Mouse (Mus musculus) ovary, postnatal 10 days (tissue): ENCODE data around the gene Stx5a.

Source experiments
- DNase-seq: peaks from one replicate; pipeline ENCODE4 v3.0.0; 2022; ENCODE audit warnings: low spot score

Stx5a gene

DNA sequence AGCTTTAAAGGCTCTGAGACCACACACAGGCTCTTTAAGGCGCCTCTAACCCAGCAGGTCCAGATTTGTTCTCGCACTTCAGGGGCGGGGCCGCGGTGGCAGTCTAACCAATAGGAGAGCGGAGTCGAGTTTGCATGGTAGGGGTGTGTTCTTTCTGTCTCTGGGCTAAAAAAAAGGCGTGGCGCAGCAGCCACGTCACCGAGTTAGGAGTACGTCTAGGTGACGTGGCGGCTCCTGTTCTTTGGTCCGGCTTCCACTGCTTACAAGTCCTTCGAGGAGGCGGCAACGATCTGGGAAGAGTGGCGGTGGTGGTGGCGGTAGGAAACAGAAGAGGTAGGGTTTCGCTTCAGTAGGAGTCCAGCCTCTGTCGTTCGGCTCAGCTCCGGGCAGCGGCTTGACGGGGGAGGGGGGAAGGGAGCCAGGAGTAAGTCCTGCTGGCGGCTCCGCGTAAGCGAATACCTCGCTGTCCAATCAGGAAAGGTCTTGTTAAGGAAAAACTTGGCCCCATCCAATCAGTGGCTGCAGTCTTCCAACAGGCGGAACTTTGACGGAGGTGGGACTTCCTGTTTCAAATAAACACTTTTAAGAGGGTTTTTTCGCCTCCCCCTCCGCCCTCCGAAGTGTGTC, at the start of gene Stx5a:
Gene Stx5a (plus strand): TSS at position 171 of the 627 bp plus-strand sequence.
- peak; percentile 91 for DNase-seq

DNA sequence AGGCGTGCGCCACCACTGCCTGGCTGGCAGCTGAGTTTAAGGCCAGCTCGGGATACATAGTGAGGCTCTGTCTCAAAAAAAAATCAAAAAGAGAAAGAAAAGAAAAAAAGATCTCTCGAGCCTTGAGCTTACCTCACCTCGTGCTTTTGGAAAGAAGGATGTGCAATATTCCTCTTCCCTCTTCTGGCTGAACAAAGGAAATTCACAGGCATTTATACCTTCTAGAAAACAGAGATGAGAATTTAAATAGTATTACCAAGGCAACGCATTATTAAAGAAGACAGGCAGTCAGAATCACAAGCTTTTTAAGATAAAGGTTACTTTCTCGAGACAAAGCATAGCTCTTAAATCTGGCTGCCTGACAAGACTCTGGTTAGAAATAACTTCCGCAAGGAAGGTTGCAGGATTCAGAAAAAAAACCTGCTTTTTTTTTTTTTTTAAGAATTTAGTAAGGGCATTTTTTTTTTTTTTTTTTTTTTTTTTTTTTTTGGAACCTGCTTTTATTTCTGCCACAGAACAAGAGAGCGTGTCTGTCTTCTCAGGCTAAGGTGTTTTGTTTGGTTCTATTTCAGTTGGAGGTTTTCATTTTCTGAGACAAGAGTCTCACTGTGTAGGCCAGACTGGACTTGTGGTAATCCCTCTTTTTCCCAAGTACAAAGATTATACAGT, 49.2 kb upstream of the Stx5a start:
- no peak for DNase-seq

DNA sequence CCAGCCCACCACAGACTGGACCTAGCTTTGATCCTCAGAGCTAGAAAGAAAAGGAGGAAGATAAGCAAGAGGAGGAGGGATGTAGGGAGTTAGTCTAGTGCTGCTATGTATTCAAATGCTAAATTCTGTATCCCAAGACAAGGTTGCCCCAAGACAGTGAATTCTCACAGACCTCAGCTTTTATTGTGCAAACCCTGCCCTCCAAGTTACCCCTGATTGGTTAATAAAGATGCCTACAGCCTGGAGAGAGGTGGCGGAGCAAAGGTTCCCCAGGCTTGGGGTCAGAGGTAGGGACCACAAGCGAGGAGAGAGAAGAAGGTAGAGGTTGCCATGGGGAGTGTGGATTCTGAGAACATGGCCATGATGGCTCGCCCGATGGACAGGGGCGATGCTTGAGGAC, 48.5 kb upstream of the Stx5a start:
- DNase-seq, result no peak

DNA sequence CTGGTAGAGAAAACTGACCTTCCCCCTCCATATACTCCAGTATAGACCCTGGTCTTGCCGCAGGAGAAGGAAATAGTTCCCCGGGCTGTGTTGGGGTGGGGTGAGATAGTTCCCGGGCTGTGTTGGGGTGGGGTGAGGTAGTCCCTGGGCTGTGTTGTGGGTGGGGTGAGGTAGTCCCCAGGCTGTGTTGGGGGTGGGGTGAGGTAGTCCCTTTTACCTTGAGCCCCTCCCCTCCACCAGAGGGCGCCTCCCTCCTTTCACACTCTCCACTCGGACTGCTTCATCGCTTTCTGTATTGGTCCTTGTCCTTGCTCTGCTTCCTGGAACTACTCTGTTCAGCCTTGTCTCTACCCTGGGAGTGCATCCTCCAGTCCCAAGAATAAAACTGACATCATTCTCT, 45.9 kb upstream of the Stx5a start:
- no peak for DNase-seq

DNA sequence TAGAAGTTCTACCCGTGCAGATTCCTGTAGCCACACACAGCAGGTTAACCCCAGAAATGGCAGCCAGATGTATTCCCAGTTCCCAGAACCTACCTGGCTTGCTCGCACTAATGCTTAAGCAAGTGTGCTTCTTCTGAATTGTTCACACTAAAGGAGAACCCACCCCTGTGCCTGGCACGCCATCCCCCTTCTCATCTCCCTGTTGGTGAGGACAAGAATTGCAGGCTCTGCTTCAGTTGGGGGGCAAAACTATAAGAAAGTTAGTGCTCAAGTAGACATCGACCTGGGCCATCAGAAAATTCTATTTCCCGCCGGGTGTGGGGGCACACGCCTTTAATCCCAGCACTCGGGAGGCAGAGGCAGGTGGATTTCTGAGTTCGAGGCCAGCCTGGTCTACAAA, 41.6 kb upstream of the Stx5a start:
- DNase-seq, result no peak

DNA sequence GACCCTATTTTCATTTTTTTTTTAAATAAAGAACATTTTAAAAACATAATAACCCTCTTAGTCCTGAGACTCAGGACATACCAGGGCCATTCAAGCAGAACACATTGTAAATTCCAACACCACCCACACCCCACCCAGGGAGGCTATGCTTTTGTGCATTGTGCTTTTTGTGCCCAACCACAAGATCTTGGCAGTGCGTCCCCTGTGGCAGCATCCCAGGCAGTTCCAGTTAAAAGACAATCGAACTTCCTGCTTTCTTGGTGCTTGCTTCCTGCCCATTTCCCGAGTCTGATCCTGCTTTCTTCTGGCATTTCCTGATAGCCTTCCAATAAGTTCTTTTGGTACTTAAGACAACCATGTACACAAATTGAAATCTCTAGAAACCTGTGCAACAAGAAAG, 38.8 kb upstream of the Stx5a start:
- no peak for DNase-seq

DNA sequence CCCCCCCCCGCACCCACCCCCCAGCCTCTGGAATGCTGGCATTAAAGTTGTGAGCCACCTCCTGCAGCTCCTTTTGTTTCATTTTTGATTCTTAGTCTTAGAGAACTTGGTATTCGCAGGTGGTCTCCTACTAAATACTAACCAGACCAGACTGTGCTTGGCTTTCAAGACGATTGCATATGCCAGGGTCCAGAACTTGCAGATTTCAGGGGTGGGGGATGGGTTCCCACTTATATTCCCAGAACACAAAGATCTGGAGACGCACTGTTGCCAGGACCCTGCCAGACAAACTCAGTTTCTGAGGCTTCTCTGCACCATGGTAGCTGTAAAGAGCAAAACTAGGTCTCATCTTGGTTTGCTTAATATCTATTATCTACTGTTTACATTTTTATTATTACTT, 37.6 kb upstream of the Stx5a start:
- no peak for DNase-seq

DNA sequence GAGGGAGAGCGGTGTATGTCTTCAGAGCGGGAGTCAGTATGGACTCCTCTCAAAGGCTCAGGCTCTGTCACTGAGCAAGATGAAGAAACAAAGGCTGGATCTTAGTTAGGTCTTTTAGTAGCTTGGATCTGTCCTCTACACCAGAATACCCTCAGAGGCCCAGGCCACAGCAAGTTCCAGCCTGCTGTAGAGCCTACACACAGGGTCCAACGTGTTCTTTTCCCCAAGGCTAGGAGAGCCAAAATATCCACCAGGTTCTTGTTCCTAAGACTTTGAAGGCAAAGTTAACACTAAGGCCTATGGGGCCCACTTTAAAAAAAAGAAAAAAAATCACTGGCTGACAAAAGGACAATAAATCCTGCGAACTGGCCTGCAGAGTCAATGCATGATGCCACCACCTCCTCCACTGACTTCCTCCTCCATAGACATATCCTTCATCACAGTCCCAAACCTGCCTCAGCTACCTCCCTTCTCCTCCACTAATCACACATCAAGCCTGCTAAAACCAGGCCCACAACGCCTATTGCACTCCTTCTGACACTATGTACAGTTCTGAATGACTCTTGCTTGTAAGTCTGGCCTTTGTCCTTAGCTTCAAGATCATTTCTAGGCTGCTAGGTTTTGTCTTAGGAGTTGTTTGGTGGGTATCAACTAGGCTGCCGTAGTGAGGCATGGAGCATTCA, 36.0 kb upstream of the Stx5a start:
- DNase-seq, result no peak

DNA sequence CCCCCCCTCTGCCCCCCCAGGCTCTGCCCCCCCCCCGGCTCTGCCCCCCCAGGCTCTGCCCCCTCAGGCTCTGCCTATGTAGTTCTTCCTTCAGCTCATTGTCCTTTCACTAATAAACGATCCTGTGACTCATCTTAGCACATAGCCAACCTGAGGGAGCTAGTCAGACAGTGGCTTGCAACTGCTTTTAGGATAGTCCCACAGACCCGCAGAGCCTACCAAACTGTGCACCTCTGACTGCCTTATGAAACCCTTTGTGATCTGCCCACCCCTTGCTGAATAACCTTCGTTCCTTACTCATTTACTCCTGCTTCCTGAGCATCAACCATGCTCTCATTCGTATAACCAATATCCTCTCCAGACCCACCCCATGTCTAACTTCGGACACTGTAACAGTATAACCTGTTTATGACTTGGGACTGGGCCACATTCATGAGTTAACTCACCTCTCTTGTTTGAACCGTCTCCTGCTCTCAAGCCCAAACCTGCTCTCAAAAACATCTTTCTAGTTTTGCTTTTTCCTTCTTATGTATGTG, 35.0 kb upstream of the Stx5a start:
- DNase-seq, result no peak

DNA sequence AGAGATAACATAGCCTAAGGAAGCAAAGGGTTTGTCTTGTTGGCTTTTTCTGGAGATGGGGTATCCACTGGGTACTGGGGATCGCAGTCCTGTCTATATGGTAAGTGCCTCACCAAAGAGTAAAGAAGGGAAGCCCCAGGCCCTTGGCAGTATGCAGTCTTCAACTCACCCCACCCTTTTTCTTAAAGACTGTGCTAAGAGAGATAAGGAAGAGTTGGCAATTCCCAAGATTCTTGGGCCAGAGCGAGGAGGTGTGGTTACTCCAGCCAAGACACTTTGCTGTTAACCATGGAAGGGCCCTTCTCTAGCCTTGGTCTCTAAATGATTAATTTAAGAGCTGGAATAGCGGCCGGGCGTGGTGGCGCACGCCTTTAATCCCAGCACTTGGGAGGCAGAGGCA, 34.3 kb upstream of the Stx5a start:
- DNase-seq, result no peak

DNA sequence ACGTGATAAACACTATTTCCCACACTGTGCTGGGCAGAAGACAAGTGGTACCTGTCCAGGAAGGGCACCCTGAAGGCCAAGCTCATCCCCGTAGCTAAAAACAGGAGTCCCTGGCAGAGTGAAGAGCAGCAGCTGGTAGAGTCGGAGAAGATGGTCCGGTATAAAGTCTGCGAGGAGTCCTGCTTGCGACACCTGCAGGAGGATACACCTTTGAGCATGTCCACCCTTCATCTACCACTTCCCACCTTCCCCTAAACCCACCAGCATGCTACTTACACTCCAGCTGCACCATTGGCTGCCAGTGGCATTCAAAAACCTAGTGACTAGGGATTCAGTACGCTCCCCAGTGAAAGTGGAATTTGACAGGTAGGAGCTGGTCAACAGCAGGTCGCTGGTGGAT, 32.3 kb upstream of the Stx5a start:
- no peak for DNase-seq

DNA sequence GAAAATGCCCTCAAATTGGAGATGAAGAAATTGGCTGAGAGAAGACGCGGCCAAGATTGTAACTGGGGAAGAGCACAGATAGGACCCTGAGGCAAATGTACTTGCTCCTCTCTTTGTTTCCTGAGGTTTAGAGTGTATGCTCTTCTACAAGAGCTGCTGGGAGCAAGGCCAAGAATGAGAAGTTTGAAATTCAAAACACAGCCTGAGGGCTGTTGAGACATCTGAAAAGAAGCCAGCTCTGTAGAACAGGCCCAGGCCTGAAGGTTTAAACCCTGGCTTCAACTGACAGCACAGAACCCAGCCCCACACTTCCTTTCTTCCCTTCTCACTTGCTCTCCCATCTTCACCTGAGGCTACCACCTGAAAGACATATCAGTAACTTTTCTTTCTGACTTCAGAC, 31.2 kb upstream of the Stx5a start:
- DNase-seq, result no peak

DNA sequence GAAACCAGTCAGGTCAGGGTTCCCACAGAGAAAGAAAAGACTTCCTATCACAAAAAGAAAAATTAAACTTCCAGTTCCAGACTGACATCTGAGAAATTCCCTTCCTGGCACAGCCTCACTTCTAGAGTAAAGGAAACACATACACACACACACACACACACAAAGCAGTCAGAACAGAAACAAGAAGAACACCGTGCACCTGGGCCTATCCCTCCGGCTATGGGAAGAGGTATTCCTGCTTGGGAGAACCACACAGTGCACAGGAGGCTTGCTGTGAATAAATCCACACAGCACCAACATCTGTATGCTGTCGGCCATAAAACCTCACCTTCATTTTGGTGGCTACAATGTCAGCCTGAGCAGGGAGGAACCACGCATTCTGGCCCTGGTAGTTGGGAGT, 29.7 kb upstream of the Stx5a start:
- DNase-seq, result no peak

DNA sequence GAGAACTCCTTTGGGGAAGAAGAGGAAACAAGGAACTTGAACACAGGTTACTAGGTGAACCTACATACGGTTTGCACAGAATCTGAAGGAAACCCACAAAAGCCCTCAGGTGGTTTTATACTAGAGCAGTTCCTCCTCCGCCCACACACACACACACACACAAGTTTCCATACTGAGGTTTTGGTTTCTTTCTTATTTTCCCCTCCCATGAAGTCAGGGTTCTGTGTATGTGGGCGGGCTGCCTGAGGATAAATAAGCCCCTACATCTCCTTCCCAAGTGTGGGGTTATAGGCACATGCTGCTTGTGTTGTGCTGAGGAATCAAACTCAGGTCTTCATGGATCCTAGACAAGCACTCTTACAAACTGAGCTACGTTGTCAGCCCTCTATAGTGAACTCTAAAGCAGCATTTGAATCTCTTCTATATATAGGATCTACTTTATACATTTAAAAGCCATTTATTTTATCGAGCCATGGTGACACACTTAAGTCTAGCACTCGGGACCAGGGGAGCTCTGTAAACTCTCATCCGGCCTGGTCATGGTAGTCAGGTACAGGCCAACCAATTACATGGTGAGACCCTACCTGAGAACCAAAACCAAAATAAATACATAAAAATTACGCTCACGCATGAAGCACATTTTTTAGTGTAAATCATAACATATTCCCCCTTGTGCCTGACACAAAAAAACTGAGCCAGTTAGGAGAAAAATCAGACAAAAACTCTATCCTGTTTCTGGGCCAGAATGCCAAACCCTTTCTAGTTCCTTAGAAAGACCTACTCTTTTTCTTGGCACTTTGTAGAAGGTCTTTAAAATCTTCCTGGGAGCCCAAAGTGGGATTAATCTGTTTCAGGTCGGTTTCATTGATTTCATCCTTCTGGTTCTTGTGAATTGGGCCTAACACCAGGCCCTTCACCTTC, 29.0 kb upstream of the Stx5a start:
- no peak for DNase-seq

DNA sequence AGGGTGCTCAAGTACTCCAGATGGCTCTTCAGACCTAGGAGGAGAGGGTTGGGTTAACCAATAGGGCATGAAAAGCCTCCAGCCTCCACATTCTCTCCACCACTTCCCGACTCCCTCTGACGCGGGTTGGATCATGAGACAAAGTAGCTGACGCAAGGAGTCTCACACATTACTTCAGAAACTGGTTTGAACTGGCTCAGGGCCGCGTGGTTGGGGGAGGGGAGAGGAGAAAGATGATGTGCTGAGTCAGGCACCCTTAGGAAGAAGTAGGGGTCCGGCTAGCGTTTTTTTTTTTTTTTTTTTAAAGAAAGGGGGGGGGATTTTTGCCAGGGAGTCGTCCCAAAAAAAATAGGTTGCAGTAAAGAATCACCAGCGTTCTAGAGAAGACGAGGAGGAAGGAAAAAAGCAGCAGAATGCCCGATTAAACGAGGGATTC, 28.3 kb upstream of the Stx5a start:
- DNase-seq, result peak; percentile 52

DNA sequence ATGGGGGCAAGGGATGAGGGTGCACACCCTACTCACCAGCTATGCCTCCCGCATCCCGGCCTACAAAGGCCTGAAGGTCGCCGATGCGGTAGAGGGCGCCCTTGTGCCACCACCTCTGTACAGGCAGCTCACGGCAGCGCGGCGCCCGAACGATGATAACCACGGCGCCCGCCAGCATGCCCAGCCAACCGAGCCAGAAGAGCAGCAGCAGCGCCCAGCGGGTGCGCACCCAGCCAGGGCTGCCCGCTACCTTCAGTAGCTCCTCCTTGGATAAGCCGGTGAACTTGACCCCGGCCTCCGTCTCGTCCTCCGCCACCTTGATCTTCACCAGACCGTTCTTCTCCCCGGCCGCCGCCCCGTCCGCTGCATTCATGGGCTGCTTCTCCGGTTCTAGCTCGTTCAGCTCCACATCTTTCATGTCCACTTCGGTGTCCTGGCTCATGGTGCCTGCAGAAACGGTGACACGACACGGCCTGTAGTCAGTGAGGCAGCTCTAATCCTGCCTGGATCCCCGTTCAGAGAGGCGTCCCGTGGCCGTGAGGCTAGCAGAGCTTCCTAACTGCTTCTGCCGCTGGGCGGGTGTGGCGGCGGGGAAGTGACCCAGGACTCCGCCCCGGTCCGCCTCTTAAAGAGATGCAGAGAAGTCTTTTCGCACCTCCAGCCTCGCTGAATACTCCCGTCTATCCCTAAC, 27.8 kb upstream of the Stx5a start:
- peak; percentile 89 for DNase-seq

DNA sequence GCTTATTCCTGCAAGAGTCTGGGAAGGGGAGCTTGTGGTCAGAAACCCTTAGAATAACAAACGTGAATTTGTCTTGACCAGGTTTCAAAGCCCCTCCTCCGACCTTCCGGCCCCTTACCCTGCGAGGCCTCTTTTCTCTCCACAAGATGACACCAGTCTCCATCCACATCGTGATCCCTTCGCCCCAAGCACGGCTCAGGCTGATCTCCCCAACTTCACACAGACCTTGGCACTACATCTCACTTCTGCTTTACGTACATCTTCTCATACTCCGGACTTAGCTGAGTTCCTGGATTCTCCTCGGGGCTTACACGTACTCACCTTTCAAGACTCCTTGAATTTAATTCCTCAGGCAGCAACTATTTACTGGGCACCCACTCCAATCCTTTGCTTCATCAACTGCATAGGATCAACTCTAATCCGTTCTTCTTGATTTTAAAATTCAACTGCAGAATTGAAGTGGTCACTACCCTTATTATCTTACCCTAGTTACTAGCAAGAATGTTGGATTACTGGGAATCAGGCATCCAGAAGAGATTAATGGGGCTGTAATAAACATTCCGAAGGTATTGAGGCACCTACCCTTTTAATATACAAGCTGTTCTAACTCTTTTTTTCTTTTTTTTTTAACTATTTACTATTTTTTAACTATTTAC, 27.1 kb upstream of the Stx5a start:
- DNase-seq, result no peak

DNA sequence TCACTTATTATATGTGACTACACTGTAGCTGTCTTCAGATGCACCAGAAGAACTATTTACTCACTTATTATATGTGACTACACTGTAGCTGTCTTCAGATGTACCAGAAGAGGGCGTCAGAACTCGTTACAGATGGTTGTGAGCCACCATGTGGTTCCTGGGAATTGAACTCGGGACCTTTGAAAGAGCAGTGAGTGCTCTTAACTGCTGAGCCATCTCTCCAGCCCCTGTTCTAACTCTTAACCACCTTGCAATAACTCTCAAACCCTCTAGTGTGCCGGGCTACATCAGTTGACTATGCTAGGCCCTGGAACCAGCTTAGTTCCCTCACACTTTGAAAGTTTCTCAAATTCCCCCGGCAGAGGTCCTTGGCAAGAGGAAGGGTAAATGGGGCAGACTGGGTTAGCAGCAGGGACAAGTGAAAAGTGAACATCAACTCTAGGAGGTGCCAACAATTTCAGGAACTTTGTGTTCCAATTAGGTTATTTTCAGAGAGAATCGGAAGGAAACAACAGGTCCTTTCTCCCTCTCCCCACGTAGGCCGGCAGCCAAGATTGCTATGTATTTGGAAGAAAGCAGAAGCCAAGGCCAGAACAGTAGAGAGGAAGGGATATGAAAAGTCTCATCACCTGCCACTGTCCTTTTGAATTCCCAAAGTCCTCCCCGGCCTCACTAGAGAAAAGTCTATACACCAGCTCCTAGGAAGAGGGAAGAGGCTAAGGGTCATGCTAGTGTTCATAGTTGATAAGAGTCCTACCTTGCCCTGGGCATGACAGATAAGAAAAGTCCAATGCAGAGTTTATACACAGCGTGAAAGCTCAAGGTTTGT, 26.3 kb upstream of the Stx5a start:
- no peak for DNase-seq

DNA sequence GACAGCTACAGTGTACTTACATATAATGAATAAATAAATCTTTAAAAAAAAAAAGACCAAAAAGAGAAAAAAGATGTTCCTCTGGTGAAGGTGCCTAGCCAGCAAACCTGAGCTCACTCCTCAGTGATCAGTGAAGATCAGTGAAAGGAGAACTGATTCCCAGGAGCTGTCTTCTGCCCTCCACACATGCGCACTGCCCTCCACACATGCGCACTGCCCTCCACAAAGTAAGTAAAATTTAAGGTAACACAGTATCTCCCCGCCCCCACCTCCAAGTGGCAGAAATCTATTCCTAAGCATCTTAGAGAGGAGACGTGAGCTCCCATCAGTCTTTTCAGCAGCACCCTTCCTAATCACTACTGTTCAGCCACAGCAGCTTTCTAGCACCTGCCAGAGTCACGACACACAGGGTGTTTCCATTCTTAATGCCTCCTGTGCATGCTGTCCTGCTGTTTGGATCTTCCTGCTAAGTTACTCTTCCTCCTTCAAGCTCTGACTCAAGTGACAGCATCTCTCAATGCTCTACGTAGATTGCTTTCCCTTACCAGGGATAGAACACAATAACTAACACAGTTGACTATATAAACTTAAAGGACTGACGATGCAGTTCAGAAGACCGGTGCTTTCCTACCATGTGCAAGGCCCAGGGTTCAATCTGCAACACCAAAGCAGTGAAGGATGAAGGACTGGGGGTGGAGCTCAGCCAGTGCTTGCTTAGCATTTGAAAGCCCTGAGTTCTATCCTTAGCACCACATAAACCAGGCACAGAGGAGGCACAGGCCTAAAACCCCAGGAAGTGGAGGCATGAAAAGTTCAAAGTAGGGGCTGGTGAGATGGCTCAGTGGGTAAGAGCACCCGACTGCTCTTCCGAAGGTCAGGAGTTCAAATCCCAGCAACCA, 25.1 kb upstream of the Stx5a start:
- DNase-seq, result no peak
